Mouse (Mus musculus): ENCODE results near the gene Ddx43. TPM values are rescaled to one million over a fixed set of nuclear protein-coding genes. Genes with fewer than 3 reads are reported as not detected.

Gene Ddx43
- polyA plus RNA-seq, 1 experiment from 2014 or later, result not detected

DNA sequence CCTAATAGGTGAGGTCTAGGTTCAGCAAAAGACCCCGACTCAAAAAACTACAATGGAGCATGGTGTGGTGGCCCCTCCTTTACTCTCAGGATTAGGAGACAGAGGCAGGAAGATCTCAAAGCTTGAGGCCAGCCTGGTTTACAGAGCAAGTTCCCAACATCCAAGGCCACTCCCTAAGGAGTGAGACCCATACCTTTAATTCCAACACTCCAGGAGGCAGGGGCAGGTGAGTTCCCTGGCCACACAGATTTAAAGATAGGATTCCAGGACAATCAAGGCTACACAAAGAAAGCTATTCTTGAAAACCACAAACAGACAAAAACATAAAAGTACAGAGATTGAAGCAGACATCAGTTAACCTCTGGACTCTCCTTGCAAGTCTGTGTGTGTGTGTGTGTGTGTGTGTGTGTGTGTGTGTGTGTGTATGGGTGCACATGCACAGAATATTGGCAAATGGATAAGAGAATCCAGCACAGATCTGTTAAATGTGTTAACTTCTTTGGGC lies 20.6 kb upstream of the Ddx43 start:
- no peaks in the 10 kb centered on the region; the same call in 1 of the 2 replicates for H3K4me1 ChIP-seq (replicated peaks)
- H3K4me3 ChIP-seq (replicated peaks), result no peak overlapping the region
- H3K4me2 ChIP-seq, result no peak overlapping the region
- no peak overlapping the region for H3K9ac ChIP-seq
- H3K27ac ChIP-seq (replicated peaks), result no peak overlapping the region
- 56% methylated on average over 1 of the region's 1 CpGs for WGBS (ENCODE audit: insufficient replicate concordance)
- H3K27me3 ChIP-seq, result peaks cover 22% of the 10 kb centered on the region
- no peak for ATAC-seq (ENCODE audit: insufficient read depth)
- no peaks in the 10 kb centered on the region for H3K9me3 ChIP-seq (replicated peaks)
- no peaks in the 10 kb centered on the region for H3K36me3 ChIP-seq (replicated peaks)

DNA sequence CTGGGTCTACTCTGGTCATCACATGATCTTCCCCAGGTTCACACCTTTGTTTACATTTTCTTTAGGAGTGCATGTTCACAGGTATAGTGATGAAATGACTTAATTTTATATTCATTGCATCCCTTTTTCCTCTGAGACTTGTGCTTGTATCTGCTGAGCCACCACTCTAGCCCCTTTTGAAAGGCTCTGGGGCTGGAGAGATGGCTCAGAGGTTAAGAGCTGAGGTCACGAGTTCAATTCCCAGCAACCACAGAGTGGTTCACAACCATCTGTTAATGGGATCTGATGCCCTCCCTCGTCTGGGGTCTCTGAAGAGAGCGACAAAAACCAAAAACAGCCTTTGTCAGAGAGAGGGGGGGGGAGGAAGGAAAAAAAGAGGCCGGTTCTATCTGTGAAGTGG lies 20.1 kb upstream of the Ddx43 start:
- no peak overlapping the region for H3K4me2 ChIP-seq
- ATAC-seq (ENCODE audit: insufficient read depth), result no peak
- 50% methylated on average over 4 of the region's 4 CpGs for WGBS (ENCODE audit: insufficient replicate concordance)

DNA sequence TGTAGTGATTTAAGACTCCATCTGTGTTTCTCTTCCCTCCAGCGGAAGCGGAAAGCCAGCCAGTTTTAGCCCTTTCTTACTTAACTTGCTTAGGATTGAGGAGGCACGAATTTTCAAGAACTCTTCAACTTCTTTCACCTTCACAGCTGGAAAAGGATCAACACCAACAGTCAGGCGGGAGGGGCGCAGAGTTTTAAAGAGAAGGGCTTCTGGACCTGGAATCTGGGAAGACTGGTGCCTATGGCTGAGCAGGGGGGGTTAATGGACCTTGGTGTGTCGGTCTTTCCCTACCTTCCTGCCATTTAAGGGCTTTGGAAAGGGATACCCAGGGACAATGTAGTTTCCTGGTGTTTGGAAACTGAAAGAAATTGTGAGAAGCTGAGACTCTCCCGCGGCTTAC lies 18.0 kb upstream of the Ddx43 start:
- Histone ChIP-seq H3K4me2 (no peak overlapping the region), H3K4me3 (replicated peaks) (no peak overlapping the region), H3K27ac (replicated peaks) (no peak overlapping the region), H3K36me3 (replicated peaks) (no peaks in the 10 kb centered on the region), H3K9ac (no peak overlapping the region), H3K4me1 (replicated peaks) (no peaks in the 10 kb centered on the region; the same call in 1 of the 2 replicates), H3K27me3 (peaks cover 26% of the 10 kb centered on the region), H3K9me3 (replicated peaks) (no peaks in the 10 kb centered on the region)
- 40% methylated on average over 8 of the region's 8 CpGs for WGBS (ENCODE audit: insufficient replicate concordance)
- ATAC-seq (ENCODE audit: insufficient read depth), result no peak

More for the DNA sequence above, 20.1 kb upstream of the Ddx43 start:
- Histone ChIP-seq H3K4me1 (replicated peaks) (no peaks in the 10 kb centered on the region; the same call in 1 of the 2 replicates), H3K9ac (no peak overlapping the region), H3K4me3 (replicated peaks) (no peak overlapping the region), H3K36me3 (replicated peaks) (no peaks in the 10 kb centered on the region), H3K27ac (replicated peaks) (no peak overlapping the region), H3K27me3 (peaks cover 22% of the 10 kb centered on the region), H3K9me3 (replicated peaks) (no peaks in the 10 kb centered on the region)

DNA sequence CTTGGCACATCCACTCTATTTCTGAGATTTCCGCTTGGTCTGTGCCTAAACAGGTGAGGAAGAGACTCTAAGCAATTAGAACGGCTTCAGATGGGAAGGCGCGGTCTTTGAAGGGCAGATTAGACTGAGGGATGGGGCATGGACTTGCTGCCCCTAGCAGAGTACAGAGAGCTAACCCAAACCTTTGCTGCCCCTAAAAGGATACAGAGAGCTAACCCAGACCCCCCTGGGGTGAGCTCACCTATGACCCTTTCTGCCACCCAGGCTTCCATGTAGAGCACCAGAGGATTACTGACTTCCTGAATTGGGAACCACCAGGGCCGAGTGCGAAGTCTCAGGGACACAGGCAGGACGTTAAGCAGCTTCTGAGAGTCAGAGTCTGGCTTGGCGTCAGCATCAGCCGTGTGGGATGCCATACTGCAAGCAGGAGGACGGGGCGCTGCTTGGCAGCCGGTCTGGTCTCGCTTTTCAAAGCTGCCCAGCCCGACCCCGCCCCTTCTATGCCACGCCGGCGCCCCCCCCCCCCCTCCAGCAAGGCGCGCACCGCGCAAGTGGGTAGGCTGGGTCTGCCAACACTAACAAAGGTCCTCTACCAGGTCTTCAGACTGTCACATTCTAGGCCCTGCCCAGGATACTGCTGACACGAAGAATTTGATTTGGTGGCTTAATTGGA lies 17.3 kb upstream of the Ddx43 start, which contains the start of gene Ooep:
Gene Ooep, minus strand, starts transcription at position 613 of the 673 bp plus-strand sequence.
- ATAC-seq (ENCODE audit: insufficient read depth), result no peak
- Histone ChIP-seq H3K27ac (replicated peaks) (no peak within 1 kb of the TSS), H3K9ac (no peak within 1 kb of the TSS), H3K4me1 (replicated peaks) (no peaks in the 10 kb centered on the region; the same call in 1 of the 2 replicates), H3K36me3 (replicated peaks) (no peaks in the 10 kb centered on the region), H3K4me3 (replicated peaks) (no peak within 1 kb of the TSS), H3K4me2 (peak within 1 kb of the TSS; percentile 41), H3K9me3 (replicated peaks) (no peaks in the 10 kb centered on the region), H3K27me3 (peaks cover 26% of the 10 kb centered on the region)
- 7% methylated on average over 23 of the region's 23 CpGs for WGBS (ENCODE audit: insufficient replicate concordance)

DNA sequence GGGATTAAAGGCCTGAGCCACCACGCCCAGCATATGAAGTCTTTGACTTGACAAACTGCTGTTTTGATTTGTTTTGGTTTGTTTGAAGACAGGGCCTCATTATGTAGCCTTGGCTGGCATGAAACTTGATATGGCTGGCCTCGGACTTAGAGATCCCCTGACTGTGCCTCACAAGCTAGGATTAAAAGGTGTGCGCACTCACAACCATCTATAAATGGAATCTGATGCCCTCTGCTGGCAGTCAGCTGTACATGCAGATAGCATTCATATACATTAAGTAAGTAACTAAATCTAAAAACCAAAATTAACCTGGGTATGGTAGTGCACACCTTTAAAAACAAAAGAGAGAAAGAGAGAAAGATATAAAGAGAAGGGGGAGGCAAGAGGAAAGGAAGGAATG lies 9.7 kb upstream of the Ddx43 start:
- no peak overlapping the region for H3K9ac ChIP-seq
- peaks cover 3% of the 10 kb centered on the region; the same call in 1 of the 2 replicates for H3K27me3 ChIP-seq
- H3K9me3 ChIP-seq (replicated peaks), result no peaks in the 10 kb centered on the region
- no peak overlapping the region for H3K27ac ChIP-seq (replicated peaks)
- H3K36me3 ChIP-seq (replicated peaks), result no peaks in the 10 kb centered on the region
- no peak overlapping the region for H3K4me2 ChIP-seq
- H3K4me3 ChIP-seq (replicated peaks), result no peak overlapping the region
- WGBS (ENCODE audit: insufficient replicate concordance), result 36% methylated on average over 3 of the region's 3 CpGs
- no peaks in the 10 kb centered on the region for H3K4me1 ChIP-seq (replicated peaks)
- ATAC-seq (ENCODE audit: insufficient read depth), result no peak

DNA sequence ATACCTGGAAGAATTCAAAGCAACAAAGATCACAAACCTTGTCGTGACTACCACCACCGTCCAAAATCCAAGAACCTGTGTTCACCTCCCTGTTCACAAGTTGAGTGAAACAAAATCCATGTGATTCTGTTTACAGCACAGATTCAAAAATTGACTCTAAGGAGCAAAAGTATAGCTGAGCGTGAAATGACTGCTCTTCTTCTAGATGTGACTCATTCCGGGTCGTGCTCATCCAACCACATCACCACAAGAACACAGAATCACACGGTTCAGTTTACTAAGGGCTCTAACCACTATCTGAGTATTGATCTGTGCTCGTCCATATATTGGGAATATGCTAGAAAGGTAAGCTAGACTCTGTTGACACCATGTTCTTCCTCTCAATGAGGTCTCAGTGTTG lies 8.6 kb upstream of the Ddx43 start:
- 68% methylated on average over 7 of the region's 7 CpGs for WGBS (ENCODE audit: insufficient replicate concordance)
- no peak overlapping the region for H3K9ac ChIP-seq
- no peak overlapping the region for H3K27ac ChIP-seq (replicated peaks)
- H3K36me3 ChIP-seq (replicated peaks), result no peaks in the 10 kb centered on the region
- ATAC-seq (ENCODE audit: insufficient read depth), result no peak
- H3K4me1 ChIP-seq (replicated peaks), result no peaks in the 10 kb centered on the region
- no peaks in the 10 kb centered on the region for H3K9me3 ChIP-seq (replicated peaks)
- H3K27me3 ChIP-seq, result peaks cover 4% of the 10 kb centered on the region
- H3K4me3 ChIP-seq (replicated peaks), result no peak overlapping the region
- H3K4me2 ChIP-seq, result no peak overlapping the region

DNA sequence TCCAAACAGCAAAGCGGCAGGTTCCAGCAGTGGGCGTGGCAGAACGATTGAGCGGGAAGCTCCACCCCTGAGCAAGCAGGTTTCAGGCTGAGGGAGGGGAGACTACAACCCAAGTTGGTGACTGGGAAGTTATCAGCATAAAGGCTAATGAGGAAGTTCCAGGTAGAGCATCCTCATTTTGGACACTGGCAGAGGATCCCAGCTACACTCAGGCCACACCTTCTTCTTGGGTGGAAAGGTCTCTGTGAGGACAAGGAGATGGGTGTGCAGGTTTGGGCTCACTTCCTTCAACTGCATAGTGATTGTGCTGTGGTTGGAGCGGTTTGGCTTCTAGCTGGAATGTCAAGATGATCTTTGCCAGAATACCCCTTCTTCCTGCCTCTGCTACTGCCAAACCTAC lies 5.6 kb upstream of the Ddx43 start:
- H3K27ac ChIP-seq (replicated peaks), result no peak overlapping the region
- H3K9me3 ChIP-seq (replicated peaks), result no peaks in the 10 kb centered on the region
- H3K36me3 ChIP-seq (replicated peaks), result no peaks in the 10 kb centered on the region
- H3K4me2 ChIP-seq, result no peak overlapping the region
- H3K27me3 ChIP-seq, result peaks cover 32% of the 10 kb centered on the region
- no peak overlapping the region for H3K9ac ChIP-seq
- WGBS (ENCODE audit: insufficient replicate concordance), result 30% methylated on average over 5 of the region's 5 CpGs
- no peak overlapping the region for H3K4me3 ChIP-seq (replicated peaks)
- no peaks in the 10 kb centered on the region for H3K4me1 ChIP-seq (replicated peaks)
- no peak for ATAC-seq (ENCODE audit: insufficient read depth)

DNA sequence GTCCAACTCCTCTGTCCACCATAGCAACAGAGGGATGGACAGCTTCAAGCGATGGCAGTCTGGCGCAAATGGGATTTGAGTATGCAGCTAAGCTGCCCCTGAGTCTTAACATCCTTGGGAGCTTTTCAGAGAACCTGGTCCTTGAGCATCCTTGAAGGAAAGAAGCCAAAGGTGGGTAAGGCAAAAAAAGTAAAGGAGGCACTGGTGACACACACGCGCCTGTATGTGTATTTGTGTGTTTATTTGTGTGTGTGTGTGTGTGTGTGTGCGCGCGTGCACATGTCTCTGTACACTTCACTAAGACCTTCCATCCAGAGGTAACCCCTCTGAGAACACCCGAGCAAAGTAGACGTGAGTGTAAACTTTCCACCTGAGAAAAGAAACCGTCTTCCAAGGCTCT lies 1.8 kb upstream of the Ddx43 start:
- no peak overlapping the region for H3K4me2 ChIP-seq
- no peaks in the 10 kb centered on the region for H3K36me3 ChIP-seq (replicated peaks)
- no peak overlapping the region for H3K27ac ChIP-seq (replicated peaks)
- H3K27me3 ChIP-seq, result peaks cover 68% of the 10 kb centered on the region
- H3K9me3 ChIP-seq (replicated peaks), result no peaks in the 10 kb centered on the region
- peaks cover 9% of the 10 kb centered on the region for H3K4me1 ChIP-seq (replicated peaks)
- no peak overlapping the region for H3K4me3 ChIP-seq (replicated peaks)
- H3K9ac ChIP-seq, result no peak overlapping the region
- ATAC-seq (ENCODE audit: insufficient read depth), result no peak
- 65% methylated on average over 10 of the region's 10 CpGs for WGBS (ENCODE audit: insufficient replicate concordance)

DNA sequence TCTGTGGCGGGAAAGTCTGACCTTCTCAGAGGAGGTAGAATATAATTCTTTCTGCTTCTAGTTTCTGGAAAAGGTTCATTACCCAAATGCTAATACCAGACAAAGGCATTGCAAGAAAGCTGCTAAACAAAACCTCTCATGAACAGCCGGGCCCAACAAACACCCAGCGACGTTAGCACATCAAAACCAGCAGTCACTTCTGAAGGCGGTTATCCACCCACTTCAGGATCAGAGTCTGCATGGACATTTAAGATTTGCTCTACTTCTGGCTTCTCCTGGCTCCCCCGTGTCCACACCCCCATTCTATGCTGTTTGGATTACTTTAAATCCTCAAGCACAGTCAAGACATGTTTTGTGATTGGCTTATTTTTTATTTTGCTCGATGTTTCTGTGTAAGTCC lies 975 bp upstream of the Ddx43 start:
- WGBS (ENCODE audit: insufficient replicate concordance), result 42% methylated on average over 7 of the region's 7 CpGs
- H3K27ac ChIP-seq (replicated peaks), result no peak overlapping the region
- H3K36me3 ChIP-seq (replicated peaks), result no peaks in the 10 kb centered on the region
- no peak overlapping the region for H3K4me2 ChIP-seq
- H3K4me3 ChIP-seq (replicated peaks), result no peak overlapping the region
- ATAC-seq (ENCODE audit: insufficient read depth), result no peak
- no peaks in the 10 kb centered on the region for H3K9me3 ChIP-seq (replicated peaks)
- peaks cover 9% of the 10 kb centered on the region for H3K4me1 ChIP-seq (replicated peaks)
- peaks cover 71% of the 10 kb centered on the region for H3K27me3 ChIP-seq
- H3K9ac ChIP-seq, result no peak overlapping the region

DNA sequence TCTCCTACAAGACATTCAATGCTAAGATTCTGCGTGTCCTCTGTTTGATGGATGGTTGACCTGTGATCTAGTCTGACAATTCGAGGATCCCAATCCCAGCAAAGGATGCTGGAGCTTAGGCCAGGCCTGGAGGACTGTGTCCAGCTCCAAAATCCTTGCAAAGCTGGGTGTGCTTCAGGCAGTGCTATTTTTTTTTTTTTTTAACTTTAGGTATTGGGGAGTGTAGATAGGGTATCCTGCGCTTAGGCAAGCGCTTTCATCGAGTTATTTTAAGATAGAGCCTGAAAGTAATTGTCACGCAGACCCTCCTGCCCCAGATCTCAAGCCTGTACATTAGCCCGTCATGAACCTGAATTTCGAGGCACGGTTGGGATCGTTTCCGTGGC lies 340 bp upstream of the Ddx43 start:
- H3K36me3 ChIP-seq (replicated peaks), result no peaks in the 10 kb centered on the region
- no peak overlapping the region for H3K9ac ChIP-seq
- WGBS (ENCODE audit: insufficient replicate concordance), result 31% methylated on average over 11 of the region's 11 CpGs
- H3K4me2 ChIP-seq, result peak overlapping the region; percentile 55
- H3K9me3 ChIP-seq (replicated peaks), result no peaks in the 10 kb centered on the region
- H3K27ac ChIP-seq (replicated peaks), result no peak overlapping the region
- no peak for ATAC-seq (ENCODE audit: insufficient read depth)
- peaks cover 9% of the 10 kb centered on the region for H3K4me1 ChIP-seq (replicated peaks)
- peaks cover 71% of the 10 kb centered on the region for H3K27me3 ChIP-seq
- peak overlapping the region; percentile 29; the same call in 1 of the 2 replicates for H3K4me3 ChIP-seq (replicated peaks)

DNA sequence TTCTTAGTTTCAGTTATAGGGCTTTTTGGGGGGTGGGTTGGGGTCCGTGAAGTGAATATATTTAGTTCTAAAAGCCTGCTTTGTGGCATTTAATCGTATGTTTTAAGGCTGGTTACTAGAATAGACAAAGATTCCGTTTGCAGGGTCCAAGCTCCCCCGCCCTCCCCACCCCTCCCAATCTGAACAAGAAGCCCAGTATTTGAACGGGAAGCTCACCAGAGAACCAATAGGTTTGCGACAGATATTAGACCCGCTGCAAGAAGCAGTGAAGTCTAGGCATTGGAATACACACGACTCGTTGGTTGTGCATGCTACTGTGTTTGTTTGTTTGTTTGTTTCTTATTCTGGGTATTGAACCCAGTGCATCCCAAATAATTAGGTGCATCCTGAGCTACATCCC lies 940 bp downstream of the Ddx43 start:
- Histone ChIP-seq H3K27ac (replicated peaks) (no peak overlapping the region), H3K4me1 (replicated peaks) (peaks cover 9% of the 10 kb centered on the region), H3K4me3 (replicated peaks) (no peak overlapping the region), H3K9me3 (replicated peaks) (no peaks in the 10 kb centered on the region), H3K9ac (no peak overlapping the region), H3K36me3 (replicated peaks) (no peaks in the 10 kb centered on the region), H3K4me2 (no peak overlapping the region), H3K27me3 (peaks cover 71% of the 10 kb centered on the region)
- ATAC-seq (ENCODE audit: insufficient read depth), result no peak
- WGBS (ENCODE audit: insufficient replicate concordance), result 50% methylated on average over 9 of the region's 9 CpGs

DNA sequence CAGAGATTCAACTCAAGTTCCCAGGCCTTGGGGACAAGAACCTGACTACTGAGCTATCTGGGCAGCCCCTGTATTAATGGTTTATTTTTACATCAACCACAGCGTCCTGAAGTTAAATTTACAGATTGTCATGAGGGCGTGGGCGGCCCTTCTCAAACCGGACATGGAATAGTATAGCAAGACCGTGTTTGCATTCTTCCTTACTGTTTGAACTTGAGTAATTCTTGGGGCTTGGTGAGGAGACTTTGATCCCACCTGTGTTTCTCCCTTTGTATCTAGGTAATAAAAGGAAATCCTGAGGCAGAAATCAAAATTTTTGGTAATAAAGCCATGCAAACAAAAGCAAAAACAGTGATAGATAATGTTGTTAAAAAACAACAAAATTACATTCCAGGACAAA lies 5.0 kb downstream of the Ddx43 start:
- H3K27me3 ChIP-seq, result peaks cover 33% of the 10 kb centered on the region
- H3K4me2 ChIP-seq, result no peak overlapping the region
- peaks cover 7% of the 10 kb centered on the region for H3K4me1 ChIP-seq (replicated peaks)
- WGBS (ENCODE audit: insufficient replicate concordance), result 65% methylated on average over 5 of the region's 5 CpGs
- no peak overlapping the region for H3K9ac ChIP-seq
- no peaks in the 10 kb centered on the region for H3K9me3 ChIP-seq (replicated peaks)
- no peak for ATAC-seq (ENCODE audit: insufficient read depth)
- H3K27ac ChIP-seq (replicated peaks), result no peak overlapping the region
- no peak overlapping the region for H3K4me3 ChIP-seq (replicated peaks)
- H3K36me3 ChIP-seq (replicated peaks), result no peaks in the 10 kb centered on the region

All from liver, embryonic 15.5 days (tissue).